Mouse (Mus musculus) embryonic facial prominence, embryonic 11.5 days (tissue): Measurements from ENCODE around the gene Npas2. TPM values are rescaled to one million over a fixed set of nuclear protein-coding genes. Genes with fewer than 3 reads are reported as not detected.

Experiments used
- ATAC-seq: fragments of 200-750 bp; cut with Nextera tagmentation; replicated peaks from 2 replicates; pipeline ENCODE4 v1.8.0; 2017; ENCODE audit warnings: low read depth; ENCODE audit not compliant: insufficient number of reproducible peaks, low FRiP score, low TSS enrichment
- DNase-seq: peaks from one replicate; pipeline ENCODE4 v3.0.0-alpha.2; 2015; ENCODE audit warnings: low spot score
- H3K27ac ChIP-seq: fragments of 300-500 bp; sonication (generic); replicated peaks from 2 replicates; pipeline ENCODE4 v1.5.1; 2014; ENCODE audit warnings: mild to moderate bottlenecking, low read depth, low read length, control low read depth
- H3K27me3 ChIP-seq: fragments of 300-500 bp; sonication (generic); 2 replicates; pipeline ENCODE4 v1.6.1; 2014; ENCODE audit warnings: mild to moderate bottlenecking, low read length, moderate library complexity, mixed read lengths; ENCODE audit not compliant: control insufficient read depth, insufficient read depth
- H3K36me3 ChIP-seq: fragments of 300-500 bp; sonication (generic); replicated peaks from 2 replicates; pipeline ENCODE4 v1.6.1; 2014; ENCODE audit warnings: low read depth, mild to moderate bottlenecking, low read length, moderate library complexity, mixed read lengths; ENCODE audit not compliant: control insufficient read depth, insufficient read depth
- H3K4me1 ChIP-seq: fragments of 300-500 bp; sonication (generic); 2 replicates; pipeline ENCODE4 v1.6.1; 2014; ENCODE audit warnings: low read length, mixed read lengths; ENCODE audit not compliant: control insufficient read depth, insufficient read depth
- H3K4me2 ChIP-seq: fragments of 300-500 bp; sonication (generic); 2 replicates; pipeline ENCODE4 v1.6.1; 2014; ENCODE audit warnings: low read depth, mild to moderate bottlenecking, control low read depth, low read length, moderate library complexity
- H3K4me3 ChIP-seq: fragments of 300-500 bp; sonication (generic); 2 replicates; pipeline ENCODE4 v1.5.1; 2014; ENCODE audit warnings: low read depth, low read length, control low read depth
- H3K9ac ChIP-seq: fragments of 300-500 bp; sonication (generic); replicated peaks from 2 replicates; pipeline ENCODE4 v1.6.1; 2014; ENCODE audit warnings: mild to moderate bottlenecking, control low read depth, low read length
- H3K9me3 ChIP-seq: fragments of 300-500 bp; sonication (generic); replicated peaks from 2 replicates; pipeline ENCODE4 v1.6.1; 2016; ENCODE audit warnings: mild to moderate bottlenecking, low read length, inconsistent platforms, mixed read lengths; ENCODE audit not compliant: control insufficient read depth
- WGBS: fragments of 180-500 bp; shearing (Covaris S2); extraction: QIAGEN DNeasy Blood & Tissue Kit; methylation state at CpG from one replicate; pipeline ENCODE4 v1.1.7; 2014; 5-methylcytosine and 5-hydroxymethylcytosine counted together
- polyA plus RNA-seq: library from polyadenylated mRNA; unstranded; fragments of >200 nt; fragmentation: Nextera tagmentation; extraction: Ambion mirVana; gene quantifications from 2 replicates; pipeline ENCODE4 v1.2.1, GENCODE M21; 2014

Npas2 gene
- polyA plus RNA-seq, 1 experiment from 2014 or later, result 0.06 TPM

- Histone ChIP-seq H3K9me3 (no peaks in the 10 kb centered on the region), H3K4me3 (peak overlapping the region; percentile 97), H3K4me1 (no peaks in the 10 kb centered on the region), H3K9ac (peak overlapping the region; percentile 55), H3K27me3 (no peaks in the 10 kb centered on the region), H3K27ac (no peak overlapping the region), H3K4me2 (peak overlapping the region; percentile 43), H3K36me3 (peaks cover 5% of the 10 kb centered on the region)
- WGBS, result 23% methylated on average over 6 of the region's 6 CpGs
- ATAC-seq (no peak), DNase-seq (no peak)
Measured at GRCm38 (mm10) chr1:39367045-39367444, 173.5 kb downstream of the Npas2 start.

- under 1% methylated on average over 62 of the region's 62 CpGs for WGBS
- H3K9ac ChIP-seq, result peak within 1 kb of the TSS; percentile 98
- no peaks in the 10 kb centered on the region for H3K9me3 ChIP-seq
- peak within 1 kb of the TSS; percentile 97 for H3K4me3 ChIP-seq
- H3K4me2 ChIP-seq, result peak within 1 kb of the TSS; percentile 91
- peak; percentile 98 for ATAC-seq
- H3K27ac ChIP-seq, result peak within 1 kb of the TSS; percentile 81
- H3K27me3 ChIP-seq, result no peaks in the 10 kb centered on the region
- peaks cover 5% of the 10 kb centered on the region for H3K36me3 ChIP-seq
- DNase-seq, result peak; percentile 97
- H3K4me1 ChIP-seq, result no peaks in the 10 kb centered on the region
Measured at GRCm38 (mm10) chr1:39367601-39368266, 174.2 kb downstream of the Npas2 start, which contains the start of gene Rpl31. Gene Rpl31 (plus strand): TSS chr1:39367842.

GRCm38 (mm10) chr1:39368267-39368841, 174.8 kb downstream of the Npas2 start:
- Histone ChIP-seq H3K27ac (peak overlapping the region; percentile 81), H3K27me3 (no peaks in the 10 kb centered on the region), H3K9me3 (no peaks in the 10 kb centered on the region), H3K4me1 (no peaks in the 10 kb centered on the region), H3K36me3 (peaks cover 5% of the 10 kb centered on the region), H3K4me2 (peak overlapping the region; percentile 91), H3K4me3 (peak overlapping the region; percentile 97), H3K9ac (peak overlapping the region; percentile 98)
- no peak for DNase-seq
- WGBS, result under 1% methylated on average over 34 of the region's 34 CpGs
- peak; percentile 50 for ATAC-seq

- 89% methylated on average over 6 of the region's 6 CpGs for WGBS
- Histone ChIP-seq H3K4me1 (no peaks in the 10 kb centered on the region), H3K4me2 (no peak overlapping the region), H3K27me3 (no peaks in the 10 kb centered on the region), H3K36me3 (peaks cover 5% of the 10 kb centered on the region), H3K27ac (no peak overlapping the region), H3K9me3 (no peaks in the 10 kb centered on the region), H3K4me3 (no peak overlapping the region), H3K9ac (no peak overlapping the region)
- DNase-seq (no peak), ATAC-seq (no peak)
Measured at GRCm38 (mm10) chr1:39370431-39370830, 176.9 kb downstream of the Npas2 start.

- DNase-seq (no peak), ATAC-seq (no peak)
- H3K9ac ChIP-seq, result no peak overlapping the region
- H3K4me3 ChIP-seq, result no peak overlapping the region
- H3K9me3 ChIP-seq, result no peaks in the 10 kb centered on the region
- H3K27ac ChIP-seq, result no peak overlapping the region
- peaks cover 5% of the 10 kb centered on the region for H3K36me3 ChIP-seq
- no peak overlapping the region for H3K4me2 ChIP-seq
- WGBS, result 87% methylated on average over 8 of the region's 8 CpGs
- H3K27me3 ChIP-seq, result no peaks in the 10 kb centered on the region
- no peaks in the 10 kb centered on the region for H3K4me1 ChIP-seq
Measured at GRCm38 (mm10) chr1:39372220-39372843, 178.8 kb downstream of the Npas2 start.

- WGBS, result 70% methylated on average over 4 of the region's 4 CpGs
- no peak for DNase-seq
- no peaks in the 10 kb centered on the region for H3K9me3 ChIP-seq
- no peak overlapping the region for H3K9ac ChIP-seq
- peaks cover 5% of the 10 kb centered on the region for H3K36me3 ChIP-seq
- no peak for ATAC-seq
- no peaks in the 10 kb centered on the region for H3K4me1 ChIP-seq
- no peak overlapping the region for H3K27ac ChIP-seq
- no peak overlapping the region for H3K4me2 ChIP-seq
- no peaks in the 10 kb centered on the region for H3K27me3 ChIP-seq
- no peak overlapping the region for H3K4me3 ChIP-seq
Measured at GRCm38 (mm10) chr1:39373378-39373777, 179.8 kb downstream of the Npas2 start.

- WGBS, result 82% methylated on average over 5 of the region's 5 CpGs
- Histone ChIP-seq H3K4me1 (no peaks in the 10 kb centered on the region), H3K27ac (no peak overlapping the region), H3K4me2 (no peak overlapping the region), H3K4me3 (no peak overlapping the region), H3K9ac (no peak overlapping the region), H3K9me3 (no peaks in the 10 kb centered on the region), H3K36me3 (peaks cover 5% of the 10 kb centered on the region), H3K27me3 (no peaks in the 10 kb centered on the region)
- no peak for ATAC-seq
- no peak for DNase-seq
Measured at GRCm38 (mm10) chr1:39374231-39374809, 180.8 kb downstream of the Npas2 start.

- Histone ChIP-seq H3K4me2 (no peak overlapping the region), H3K27ac (no peak overlapping the region), H3K27me3 (no peaks in the 10 kb centered on the region), H3K9me3 (no peaks in the 10 kb centered on the region), H3K4me3 (no peak overlapping the region), H3K4me1 (no peaks in the 10 kb centered on the region), H3K9ac (no peak overlapping the region), H3K36me3 (0 out of 2 replicates have a peak, but pooled peaks cover under 1% of the 10 kb centered on the region)
- no peak for ATAC-seq
- no peak for DNase-seq
- WGBS, result 90% methylated on average over 7 of the region's 7 CpGs
Measured at GRCm38 (mm10) chr1:39376121-39376520, 182.6 kb downstream of the Npas2 start.
